Mouse (Mus musculus): ENCODE data around the gene Ccdc117. TPM values are rescaled to one million over a fixed set of nuclear protein-coding genes. Genes with fewer than 3 reads are reported as not detected.

The Ccdc117 gene
- polyA plus RNA-seq, 1 experiment from 2014 or later, result 27.9 TPM

DNA sequence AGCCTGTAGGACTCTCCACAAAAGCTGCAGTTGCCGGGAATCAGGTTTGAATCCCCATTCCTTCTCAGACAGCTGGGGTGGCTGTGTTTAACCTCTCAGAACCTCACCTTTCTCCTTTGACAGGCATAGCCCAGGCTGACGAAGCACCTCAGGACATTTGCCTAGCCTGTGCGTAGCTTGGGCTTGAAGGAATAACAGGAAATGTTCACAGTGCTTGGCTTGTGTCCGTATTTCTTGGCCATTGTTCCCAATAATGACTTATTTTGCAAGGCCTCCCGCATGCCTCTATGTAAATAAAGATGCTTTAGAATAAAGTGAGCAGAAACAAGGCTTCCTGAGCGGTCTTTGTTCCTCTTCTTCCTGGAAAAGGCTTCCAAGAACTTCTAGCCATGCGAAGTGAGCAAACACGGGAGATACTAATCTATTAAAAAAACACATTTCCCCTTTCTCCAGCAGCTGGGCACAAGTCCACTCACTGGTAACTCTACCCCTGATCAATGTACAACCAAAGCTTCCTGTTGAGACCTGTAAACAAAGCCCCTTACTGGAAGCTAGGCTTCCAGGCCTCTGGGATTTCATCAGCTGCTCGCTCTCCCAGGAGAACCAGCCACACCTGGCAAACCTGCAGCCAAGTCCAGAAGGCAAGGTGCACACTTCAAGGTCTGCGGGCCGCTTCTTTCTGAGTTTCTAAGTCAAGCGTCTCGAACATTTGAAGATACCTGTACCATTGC, 42.9 kb downstream of the Ccdc117 start:
- no peaks in the 10 kb centered on the region for H3K36me3 ChIP-seq (ENCODE audit: control insufficient read depth, insufficient read depth, low read length)
- no peak overlapping the region for H3K27ac ChIP-seq (ENCODE audit: low read depth, low read length)
- no peak for ATAC-seq (replicated peaks; ENCODE audit: low FRiP score)
- no peak overlapping the region for H3K4me2 ChIP-seq (ENCODE audit: low read depth, low read length, severe bottlenecking)
- H3K9me3 ChIP-seq (ENCODE audit: control insufficient read depth, low read length), result no peaks in the 10 kb centered on the region
- DNase-seq (ENCODE audit: low spot score), result no peak
- H3K27me3 ChIP-seq (ENCODE audit: control insufficient read depth, insufficient read depth, low read length), result no peaks in the 10 kb centered on the region
- H3K4me3 ChIP-seq (ENCODE audit: low read depth, low read length), result no peak overlapping the region
- WGBS, result 84% methylated on average over 13 of the region's 13 CpGs
- no peaks in the 10 kb centered on the region for H3K4me1 ChIP-seq (replicated peaks; ENCODE audit: control insufficient read depth, insufficient read depth, low read length)
- no peak overlapping the region for H3K9ac ChIP-seq (ENCODE audit: low read length)

DNA sequence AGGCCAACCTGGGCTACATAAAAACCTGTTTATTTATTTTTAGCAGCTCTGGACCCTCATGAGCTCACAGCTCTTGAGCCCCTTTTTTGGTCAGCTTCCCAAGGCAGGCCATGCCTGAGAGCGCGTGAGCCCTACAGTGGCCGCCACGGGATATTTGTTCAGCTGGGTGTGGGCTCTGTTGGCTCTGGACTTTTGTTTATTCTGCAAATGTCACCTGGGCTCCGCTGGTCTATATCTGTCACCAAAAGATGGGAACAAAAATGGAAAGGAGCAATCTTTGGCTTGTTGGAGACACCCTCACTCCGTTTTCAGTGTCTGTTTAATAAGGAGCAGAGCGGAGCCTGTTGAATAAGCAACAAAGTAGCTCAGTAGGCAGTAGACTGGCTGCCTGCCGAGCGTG, 43.6 kb downstream of the Ccdc117 start:
- no peaks in the 10 kb centered on the region for H3K9me3 ChIP-seq (ENCODE audit: control insufficient read depth, low read length)
- no peak for DNase-seq (ENCODE audit: low spot score)

DNA sequence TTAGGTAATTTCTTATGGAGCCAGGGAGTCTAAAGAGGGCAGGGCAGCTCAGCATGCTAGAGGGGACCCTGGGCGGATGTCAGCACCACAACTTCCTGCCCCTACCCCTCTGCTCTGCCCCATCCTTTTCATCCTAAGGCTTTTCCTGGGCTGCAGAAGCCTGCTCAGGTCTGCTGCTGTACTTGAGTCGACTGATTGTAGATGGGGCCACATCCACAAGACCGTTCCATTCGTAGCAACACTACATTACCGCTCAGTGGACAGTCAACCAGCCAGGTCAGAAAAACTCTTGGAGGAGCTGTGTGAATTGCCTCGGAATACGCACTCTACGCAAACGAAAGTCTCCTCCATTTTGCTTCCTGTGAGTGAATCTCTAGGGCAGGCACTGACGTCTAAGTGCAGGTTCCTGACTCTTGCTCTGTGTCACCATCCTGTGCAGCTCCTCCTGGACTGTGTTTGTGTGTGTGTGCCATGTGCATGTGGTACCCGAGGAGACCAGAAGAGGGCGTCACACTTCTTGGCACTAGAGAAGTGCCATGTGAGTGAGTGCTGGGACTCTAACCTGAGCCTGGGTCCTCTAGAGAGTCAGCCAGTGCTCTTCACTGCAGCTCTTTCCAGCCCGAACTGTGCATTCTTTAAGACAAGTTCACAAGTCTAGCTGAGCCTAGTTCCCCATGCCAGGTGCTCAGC, 45.3 kb downstream of the Ccdc117 start:
- Histone ChIP-seq H3K4me1 (replicated peaks; ENCODE audit: control insufficient read depth, insufficient read depth, low read length) (no peaks in the 10 kb centered on the region), H3K27ac (ENCODE audit: low read depth, low read length) (no peak overlapping the region), H3K9me3 (ENCODE audit: control insufficient read depth, low read length) (no peaks in the 10 kb centered on the region), H3K27me3 (ENCODE audit: control insufficient read depth, insufficient read depth, low read length) (no peaks in the 10 kb centered on the region), H3K9ac (ENCODE audit: low read length) (no peak overlapping the region), H3K4me3 (ENCODE audit: low read depth, low read length) (no peak overlapping the region), H3K4me2 (ENCODE audit: low read depth, low read length, severe bottlenecking) (no peak overlapping the region), H3K36me3 (ENCODE audit: control insufficient read depth, insufficient read depth, low read length) (no peaks in the 10 kb centered on the region)
- WGBS, result 94% methylated on average over 13 of the region's 13 CpGs
- ATAC-seq (replicated peaks; ENCODE audit: low FRiP score) (no peak), DNase-seq (ENCODE audit: low spot score) (no peak)

More for the DNA sequence above, 43.6 kb downstream of the Ccdc117 start:
- Histone ChIP-seq H3K4me1 (replicated peaks; ENCODE audit: control insufficient read depth, insufficient read depth, low read length) (no peaks in the 10 kb centered on the region), H3K4me2 (ENCODE audit: low read depth, low read length, severe bottlenecking) (no peak overlapping the region), H3K27me3 (ENCODE audit: control insufficient read depth, insufficient read depth, low read length) (no peaks in the 10 kb centered on the region), H3K4me3 (ENCODE audit: low read depth, low read length) (no peak overlapping the region), H3K9ac (ENCODE audit: low read length) (no peak overlapping the region), H3K36me3 (ENCODE audit: control insufficient read depth, insufficient read depth, low read length) (no peaks in the 10 kb centered on the region), H3K27ac (ENCODE audit: low read depth, low read length) (no peak overlapping the region)
- 87% methylated on average over 9 of the region's 9 CpGs for WGBS
- no peak for ATAC-seq (replicated peaks; ENCODE audit: low FRiP score)

DNA sequence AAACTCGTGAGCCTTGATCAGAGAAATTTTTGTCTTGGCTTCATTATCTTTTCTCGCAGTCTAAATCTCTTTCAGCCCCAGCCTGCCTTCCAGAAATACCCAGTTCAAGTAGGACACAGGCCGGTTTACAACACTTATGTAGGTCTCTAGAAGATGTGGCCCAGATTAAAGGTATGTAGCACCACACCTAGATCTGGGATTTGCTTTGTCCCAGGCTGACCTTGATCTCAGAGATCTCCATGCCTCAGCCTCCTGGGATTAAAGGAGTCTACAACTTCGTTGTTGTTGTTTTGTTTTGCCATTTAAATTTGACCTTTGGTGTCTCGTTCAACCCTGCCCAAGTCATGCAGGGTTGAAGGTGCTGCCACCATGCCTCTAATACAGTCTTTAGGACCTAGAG, 46.1 kb downstream of the Ccdc117 start:
- Histone ChIP-seq H3K27me3 (ENCODE audit: control insufficient read depth, insufficient read depth, low read length) (no peaks in the 10 kb centered on the region), H3K36me3 (ENCODE audit: control insufficient read depth, insufficient read depth, low read length) (no peaks in the 10 kb centered on the region), H3K4me2 (ENCODE audit: low read depth, low read length, severe bottlenecking) (no peak overlapping the region), H3K9me3 (ENCODE audit: control insufficient read depth, low read length) (no peaks in the 10 kb centered on the region), H3K27ac (ENCODE audit: low read depth, low read length) (no peak overlapping the region), H3K4me3 (ENCODE audit: low read depth, low read length) (no peak overlapping the region), H3K9ac (ENCODE audit: low read length) (no peak overlapping the region), H3K4me1 (replicated peaks; ENCODE audit: control insufficient read depth, insufficient read depth, low read length) (no peaks in the 10 kb centered on the region)
- ATAC-seq (replicated peaks; ENCODE audit: low FRiP score) (no peak), DNase-seq (ENCODE audit: low spot score) (no peak)
- 90% methylated on average over 5 of the region's 5 CpGs for WGBS

DNA sequence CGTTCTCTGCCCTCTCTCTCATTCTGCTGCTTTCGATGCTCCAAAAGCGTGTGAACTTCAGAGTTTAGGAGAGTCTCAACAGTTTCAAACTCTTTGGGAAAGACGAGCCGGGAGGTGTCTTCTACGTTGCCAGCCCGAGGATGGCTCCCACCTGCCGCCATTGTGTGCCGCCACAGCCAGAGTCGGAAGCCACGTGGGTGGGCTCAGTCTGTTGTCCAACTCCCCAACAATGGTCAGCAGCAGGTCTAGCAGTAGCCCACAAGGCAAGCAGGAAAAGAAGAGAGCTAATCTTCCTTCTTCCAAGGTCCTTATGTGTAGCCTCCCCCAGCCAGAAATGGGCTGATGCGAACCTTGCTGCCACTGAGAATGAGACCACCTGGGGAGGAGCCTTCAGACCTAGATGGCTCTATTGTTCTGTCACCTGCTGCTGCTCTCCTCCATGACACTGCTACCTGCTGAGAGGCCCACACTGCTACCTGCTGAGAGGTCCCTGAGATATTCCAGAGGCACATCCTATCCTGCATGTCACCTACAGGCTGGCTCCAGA, 46.6 kb downstream of the Ccdc117 start:
- 61% methylated on average over 12 of the region's 12 CpGs for WGBS
- Histone ChIP-seq H3K9ac (ENCODE audit: low read length) (no peak overlapping the region), H3K36me3 (ENCODE audit: control insufficient read depth, insufficient read depth, low read length) (no peaks in the 10 kb centered on the region), H3K9me3 (ENCODE audit: control insufficient read depth, low read length) (no peaks in the 10 kb centered on the region), H3K27me3 (ENCODE audit: control insufficient read depth, insufficient read depth, low read length) (no peaks in the 10 kb centered on the region), H3K4me1 (replicated peaks; ENCODE audit: control insufficient read depth, insufficient read depth, low read length) (no peaks in the 10 kb centered on the region), H3K4me2 (ENCODE audit: low read depth, low read length, severe bottlenecking) (no peak overlapping the region), H3K27ac (ENCODE audit: low read depth, low read length) (no peak overlapping the region), H3K4me3 (ENCODE audit: low read depth, low read length) (no peak overlapping the region)
- ATAC-seq (replicated peaks; ENCODE audit: low FRiP score), result no peak
- DNase-seq (ENCODE audit: low spot score), result no peak

DNA sequence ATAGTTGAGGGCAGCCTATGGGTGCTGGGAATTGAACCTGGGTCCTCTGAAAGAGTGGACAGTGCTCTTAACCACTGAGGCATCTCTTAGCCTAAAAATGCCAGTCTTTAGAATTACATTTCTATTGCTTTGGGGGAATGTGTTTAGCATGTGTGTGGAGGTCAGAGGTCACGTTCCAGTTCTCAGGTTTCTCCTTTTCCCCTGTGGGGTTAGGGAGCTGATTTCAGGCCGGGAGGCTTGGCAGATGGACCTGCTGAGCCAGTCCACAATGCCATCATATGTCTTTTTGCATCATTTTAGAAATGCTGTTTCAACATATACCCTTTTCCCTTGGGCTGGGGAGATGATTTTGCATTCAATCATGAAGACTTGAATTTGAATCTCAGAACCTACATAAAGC, 48.1 kb downstream of the Ccdc117 start:
- ATAC-seq (replicated peaks; ENCODE audit: low FRiP score) (no peak), DNase-seq (ENCODE audit: low spot score) (no peak)
- Histone ChIP-seq H3K9ac (ENCODE audit: low read length) (no peak overlapping the region), H3K4me3 (ENCODE audit: low read depth, low read length) (no peak overlapping the region), H3K27ac (ENCODE audit: low read depth, low read length) (no peak overlapping the region), H3K36me3 (ENCODE audit: control insufficient read depth, insufficient read depth, low read length) (no peaks in the 10 kb centered on the region), H3K9me3 (ENCODE audit: control insufficient read depth, low read length) (no peaks in the 10 kb centered on the region), H3K4me2 (ENCODE audit: low read depth, low read length, severe bottlenecking) (no peak overlapping the region), H3K27me3 (ENCODE audit: control insufficient read depth, insufficient read depth, low read length) (no peaks in the 10 kb centered on the region), H3K4me1 (replicated peaks; ENCODE audit: control insufficient read depth, insufficient read depth, low read length) (no peaks in the 10 kb centered on the region)
- 56% methylated on average over 2 of the region's 2 CpGs for WGBS

DNA sequence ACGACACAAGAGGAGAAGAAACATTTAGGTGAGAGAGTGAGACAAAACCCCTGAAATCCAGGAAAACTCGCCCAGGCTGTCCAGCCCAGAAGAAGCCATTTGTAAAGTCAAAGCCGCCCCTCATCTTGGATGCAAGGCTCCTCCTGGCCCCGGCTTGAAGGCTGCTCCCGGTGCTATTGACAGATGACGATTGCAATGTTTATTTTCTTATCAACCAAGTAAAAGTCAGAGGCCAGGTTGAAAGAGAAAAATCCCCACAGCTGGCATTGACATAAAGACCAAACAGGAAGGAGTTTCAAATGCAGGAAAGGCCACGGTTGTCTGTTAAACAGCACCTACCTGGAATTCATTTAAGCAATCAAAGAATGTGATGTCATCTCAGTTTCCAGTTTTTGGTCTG, 50.1 kb downstream of the Ccdc117 start:
- Histone ChIP-seq H3K36me3 (ENCODE audit: control insufficient read depth, insufficient read depth, low read length) (no peaks in the 10 kb centered on the region), H3K4me2 (ENCODE audit: low read depth, low read length, severe bottlenecking) (no peak overlapping the region), H3K4me1 (replicated peaks; ENCODE audit: control insufficient read depth, insufficient read depth, low read length) (no peaks in the 10 kb centered on the region), H3K9ac (ENCODE audit: low read length) (no peak overlapping the region), H3K9me3 (ENCODE audit: control insufficient read depth, low read length) (no peaks in the 10 kb centered on the region), H3K27me3 (ENCODE audit: control insufficient read depth, insufficient read depth, low read length) (no peaks in the 10 kb centered on the region), H3K27ac (ENCODE audit: low read depth, low read length) (no peak overlapping the region), H3K4me3 (ENCODE audit: low read depth, low read length) (no peak overlapping the region)
- ATAC-seq (replicated peaks; ENCODE audit: low FRiP score), result no peak
- DNase-seq (ENCODE audit: low spot score), result no peak
- 81% methylated on average over 7 of the region's 7 CpGs for WGBS

DNA sequence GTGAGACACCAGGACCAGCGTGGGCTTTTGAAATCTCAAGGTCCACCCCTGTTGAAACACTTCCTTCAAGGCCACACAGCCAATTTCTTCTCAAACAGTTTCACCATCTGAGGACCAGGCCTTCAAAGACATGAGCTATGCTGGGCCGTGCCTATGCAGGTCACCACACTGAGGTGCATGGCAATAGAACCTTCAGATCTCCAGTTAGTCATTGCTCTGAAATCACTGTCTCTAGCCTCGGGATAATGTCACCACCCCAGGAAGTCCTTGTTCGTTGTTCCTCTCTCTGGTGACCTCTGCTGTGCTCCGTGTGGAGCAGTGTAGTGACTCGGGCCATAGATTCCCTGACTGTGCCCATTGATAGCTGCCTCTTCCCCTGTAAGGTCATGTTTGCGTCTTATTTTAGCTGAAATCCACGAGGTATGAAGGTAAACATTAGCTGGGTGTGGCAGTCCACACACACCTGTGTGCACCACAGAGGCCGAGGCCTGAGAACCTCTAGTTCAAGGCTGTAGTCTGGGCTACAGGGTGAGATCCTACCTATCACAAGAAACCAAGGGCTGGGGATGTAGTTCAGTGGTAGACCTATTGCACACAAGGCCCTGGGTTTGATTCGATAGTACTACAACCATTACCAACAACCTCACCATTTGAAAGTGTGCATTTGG, 50.9 kb downstream of the Ccdc117 start:
- ATAC-seq (replicated peaks; ENCODE audit: low FRiP score), result no peak

More for the DNA sequence above, 50.9 kb downstream of the Ccdc117 start:
- Histone ChIP-seq H3K27ac (ENCODE audit: low read depth, low read length) (no peak overlapping the region), H3K27me3 (ENCODE audit: control insufficient read depth, insufficient read depth, low read length) (no peaks in the 10 kb centered on the region), H3K9ac (ENCODE audit: low read length) (no peak overlapping the region), H3K36me3 (ENCODE audit: control insufficient read depth, insufficient read depth, low read length) (no peaks in the 10 kb centered on the region), H3K9me3 (ENCODE audit: control insufficient read depth, low read length) (no peaks in the 10 kb centered on the region), H3K4me1 (replicated peaks; ENCODE audit: control insufficient read depth, insufficient read depth, low read length) (no peaks in the 10 kb centered on the region), H3K4me2 (ENCODE audit: low read depth, low read length, severe bottlenecking) (no peak overlapping the region), H3K4me3 (ENCODE audit: low read depth, low read length) (no peak overlapping the region)
- no peak for DNase-seq (ENCODE audit: low spot score)
- 83% methylated on average over 10 of the region's 10 CpGs for WGBS
